Mouse (Mus musculus): ENCODE measurements around the gene Cfap300.

Gene Cfap300

GRCm38 (mm10) chr9:7984287-7984686 lies 58.3 kb downstream of the Cfap300 start:
- no peak for DNase-seq (ENCODE audit: extremely low read depth, low read depth, low spot score)

GRCm38 (mm10) chr9:7983665-7984064 lies 59.0 kb downstream of the Cfap300 start:
- DNase-seq (ENCODE audit: extremely low read depth, low read depth, low spot score), result no peak

GRCm38 (mm10) chr9:7980162-7980561 lies 62.5 kb downstream of the Cfap300 start:
- no peak for DNase-seq (ENCODE audit: extremely low read depth, low read depth, low spot score)

- DNase-seq (ENCODE audit: extremely low read depth, low read depth, low spot score), result no peak
Observed at GRCm38 (mm10) chr9:7979153-7979916, 63.3 kb downstream of the Cfap300 start.

- no peak for DNase-seq (ENCODE audit: extremely low read depth, low read depth, low spot score)
Observed at GRCm38 (mm10) chr9:7978502-7978901, 64.1 kb downstream of the Cfap300 start.

- DNase-seq (ENCODE audit: extremely low read depth, low read depth, low spot score), result no peak
Observed at GRCm38 (mm10) chr9:7977587-7977986, 65.0 kb downstream of the Cfap300 start.

GRCm38 (mm10) chr9:7971993-7972392 lies 70.6 kb downstream of the Cfap300 start:
- DNase-seq (ENCODE audit: extremely low read depth, low read depth, low spot score), result no peak

Data from fat pad, adult 2 months (tissue).